Mouse (Mus musculus) midbrain, embryonic 10.5 days (tissue): Measurements from ENCODE around the gene Trpm8. TPM values are rescaled to one million over a fixed set of nuclear protein-coding genes. Genes with fewer than 3 reads are reported as not detected.

ENCODE experiments used
- DNase-seq: peaks from one replicate; pipeline ENCODE4 v3.0.0-alpha.2; 2017; ENCODE audit warnings: low spot score
- H3K27ac ChIP-seq: fragments of 300-500 bp; sonication (generic); replicated peaks from 2 replicates; pipeline ENCODE4 v1.5.1; 2016; ENCODE audit warnings: mild to moderate bottlenecking
- H3K27me3 ChIP-seq: fragments of 300-500 bp; sonication (generic); 2 replicates; pipeline ENCODE4 v1.6.1; 2016; ENCODE audit warnings: low read depth, mild to moderate bottlenecking; ENCODE audit not compliant: poor library complexity, severe bottlenecking
- H3K36me3 ChIP-seq: fragments of 300-500 bp; sonication (generic); 2 replicates; pipeline ENCODE4 v1.6.1; 2016; ENCODE audit warnings: mild to moderate bottlenecking, moderate library complexity
- H3K4me1 ChIP-seq: fragments of 300-500 bp; sonication (generic); 2 replicates; pipeline ENCODE4 v1.6.1; 2016
- H3K4me3 ChIP-seq: fragments of 300-500 bp; sonication (generic); 2 replicates; pipeline ENCODE4 v1.5.1; 2016; ENCODE audit warnings: mild to moderate bottlenecking, moderate library complexity
- H3K9me3 ChIP-seq: fragments of 300-500 bp; sonication (generic); replicated peaks from 2 replicates; pipeline ENCODE4 v1.6.1; 2016; ENCODE audit warnings: mild to moderate bottlenecking
- WGBS: fragments of 180-500 bp; shearing (Covaris S2); methylation state at CpG from one replicate; pipeline ENCODE4 v1.1.7; 2016; 5-methylcytosine and 5-hydroxymethylcytosine counted together
- polyA plus RNA-seq: library from polyadenylated mRNA; unstranded; fragments of >200 nt; fragmentation: Nextera tagmentation; extraction: Ambion mirVana; gene quantifications from 2 replicates; pipeline ENCODE4 v1.2.1, GENCODE M21; 2016

Trpm8 gene
- polyA plus RNA-seq, 1 experiment from 2014 or later = not detected

DNA sequence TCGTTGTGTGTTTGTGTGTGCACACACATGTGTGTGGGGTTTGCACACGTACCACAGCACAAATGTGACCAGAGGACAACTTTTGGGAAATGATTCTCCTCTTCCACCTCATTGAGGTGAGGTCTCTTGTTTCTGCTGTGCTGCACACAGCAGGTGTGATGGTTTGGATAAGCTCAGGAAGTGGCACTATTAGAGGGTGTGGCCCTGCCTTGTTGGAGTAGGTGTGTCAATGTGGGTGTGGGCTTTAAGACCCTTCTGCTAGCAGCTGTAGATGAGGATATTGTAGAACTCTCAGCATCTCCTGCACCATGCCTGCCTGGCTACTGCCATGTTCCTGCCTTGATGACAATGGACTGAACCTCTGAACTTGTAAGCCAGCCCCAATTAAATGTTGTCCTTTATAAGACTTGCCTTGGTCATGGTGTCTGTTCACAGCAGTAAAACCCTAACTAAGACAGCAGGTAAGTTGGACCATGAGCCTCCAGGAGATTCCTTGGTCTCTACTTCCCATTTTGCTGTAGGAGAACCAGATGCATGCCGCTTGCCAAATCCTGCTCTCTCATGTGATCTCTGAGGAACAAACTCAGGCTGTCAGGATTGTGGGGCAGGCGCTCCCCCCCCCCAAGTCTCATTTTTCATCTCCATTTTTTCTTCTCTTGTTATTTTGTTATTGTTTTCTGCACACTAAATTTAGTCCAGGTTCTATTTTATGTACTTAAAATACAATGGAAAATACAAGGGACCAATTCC is 18.9 kb downstream of the Trpm8 start:
- H3K36me3 ChIP-seq = no peaks in the 10 kb centered on the region
- DNase-seq = peak; percentile 17
- no peak overlapping the region for H3K4me3 ChIP-seq
- H3K27me3 ChIP-seq = no peaks in the 10 kb centered on the region
- peaks cover 79% of the 10 kb centered on the region for H3K9me3 ChIP-seq
- no peaks in the 10 kb centered on the region for H3K4me1 ChIP-seq
- H3K27ac ChIP-seq = no peak overlapping the region
- WGBS = 78% methylated on average over 4 of the region's 4 CpGs

DNA sequence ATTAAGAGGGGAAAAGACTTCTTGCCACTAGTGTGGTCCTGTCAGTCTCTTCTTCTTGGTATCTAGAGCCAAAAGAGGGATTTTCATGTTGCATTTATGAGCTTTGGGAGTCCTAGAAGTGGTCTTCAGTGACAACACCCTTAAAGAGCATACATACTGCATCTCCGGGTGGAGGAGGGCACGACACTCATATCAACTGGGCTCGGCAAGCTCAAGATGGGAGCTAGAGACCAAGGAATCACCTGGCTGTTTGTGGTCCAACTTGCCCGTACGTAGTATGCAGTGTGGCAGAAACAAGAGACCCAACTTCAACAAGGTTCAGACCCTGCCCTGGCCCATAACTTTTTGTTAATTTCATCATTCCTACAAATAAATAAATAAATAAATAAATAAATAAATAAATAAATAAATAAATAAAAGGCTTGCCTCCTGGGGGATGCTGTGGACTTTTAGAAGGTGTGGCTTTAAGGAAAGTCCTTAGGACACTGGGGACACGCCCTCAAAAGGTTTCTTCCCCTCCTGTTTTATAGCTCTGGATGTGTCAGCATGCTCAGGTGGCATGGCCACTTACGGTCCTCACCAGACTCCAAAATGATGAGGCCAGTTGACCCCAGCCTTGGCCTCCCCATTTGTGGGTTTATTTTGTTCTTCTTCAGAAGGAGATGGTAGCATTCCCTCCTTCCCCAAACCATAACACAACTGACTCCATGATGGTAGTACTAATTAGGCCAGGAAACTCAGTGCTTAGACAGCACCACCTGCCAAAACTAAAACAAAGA is 20.2 kb downstream of the Trpm8 start:
- H3K36me3 ChIP-seq = no peaks in the 10 kb centered on the region
- H3K27me3 ChIP-seq = no peaks in the 10 kb centered on the region
- no peak overlapping the region for H3K27ac ChIP-seq
- peaks cover 82% of the 10 kb centered on the region for H3K9me3 ChIP-seq
- DNase-seq = no peak
- WGBS = 66% methylated on average over 7 of the region's 7 CpGs
- no peaks in the 10 kb centered on the region for H3K4me1 ChIP-seq
- no peak overlapping the region for H3K4me3 ChIP-seq

DNA sequence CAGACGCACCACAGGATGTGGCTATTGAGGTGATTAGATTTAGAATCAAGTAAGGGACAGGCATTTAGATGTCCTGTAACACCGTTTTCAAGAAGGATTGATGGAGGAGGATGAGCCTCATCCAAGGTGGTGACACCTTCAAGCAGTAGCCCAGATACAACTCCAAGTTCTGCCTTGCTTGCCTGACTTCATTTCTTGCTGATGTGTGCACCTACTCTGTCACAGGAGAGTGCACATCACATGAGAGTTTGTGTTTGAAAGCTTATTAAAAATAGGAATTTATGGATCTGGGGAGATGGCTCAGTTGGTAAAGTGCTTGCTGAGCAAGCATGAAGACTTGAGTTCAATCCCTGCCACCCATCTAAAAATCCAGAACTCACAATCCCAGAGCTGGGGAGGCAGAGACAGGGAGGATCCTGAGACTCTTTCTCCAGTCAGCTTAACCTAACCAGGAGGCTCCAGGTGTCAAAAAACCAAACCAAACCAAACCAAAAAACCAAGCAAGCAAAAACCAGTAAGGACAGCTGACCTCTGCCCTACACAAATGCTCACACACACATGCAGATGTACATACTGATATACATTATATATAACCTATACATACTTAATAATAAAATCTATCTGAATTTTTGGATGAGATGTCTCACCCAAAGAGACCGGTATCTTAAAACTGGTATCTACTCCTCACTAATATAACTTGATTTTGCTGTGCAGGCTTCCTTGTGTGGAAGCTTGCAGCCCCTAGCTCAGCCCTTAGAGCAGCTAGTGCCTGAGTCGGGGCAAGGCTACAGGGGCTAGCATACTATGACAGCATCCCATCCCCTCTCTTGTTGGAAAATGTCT is 21.4 kb downstream of the Trpm8 start:
- peak; percentile 16 for DNase-seq
- Histone ChIP-seq H3K9me3 (peaks cover 92% of the 10 kb centered on the region), H3K27me3 (no peaks in the 10 kb centered on the region), H3K4me3 (no peak overlapping the region), H3K27ac (no peak overlapping the region), H3K4me1 (no peaks in the 10 kb centered on the region), H3K36me3 (no peaks in the 10 kb centered on the region)
- 66% methylated on average over 4 of the region's 4 CpGs for WGBS

GRCm38 (mm10) chr1:88299529-88299945 is 22.1 kb downstream of the Trpm8 start:
- no peak for DNase-seq
- Histone ChIP-seq H3K9me3 (peaks cover 94% of the 10 kb centered on the region), H3K4me3 (no peak overlapping the region), H3K36me3 (no peaks in the 10 kb centered on the region), H3K27ac (no peak overlapping the region), H3K4me1 (no peaks in the 10 kb centered on the region), H3K27me3 (no peaks in the 10 kb centered on the region)
- WGBS = 85% methylated on average over 2 of the region's 2 CpGs

DNA sequence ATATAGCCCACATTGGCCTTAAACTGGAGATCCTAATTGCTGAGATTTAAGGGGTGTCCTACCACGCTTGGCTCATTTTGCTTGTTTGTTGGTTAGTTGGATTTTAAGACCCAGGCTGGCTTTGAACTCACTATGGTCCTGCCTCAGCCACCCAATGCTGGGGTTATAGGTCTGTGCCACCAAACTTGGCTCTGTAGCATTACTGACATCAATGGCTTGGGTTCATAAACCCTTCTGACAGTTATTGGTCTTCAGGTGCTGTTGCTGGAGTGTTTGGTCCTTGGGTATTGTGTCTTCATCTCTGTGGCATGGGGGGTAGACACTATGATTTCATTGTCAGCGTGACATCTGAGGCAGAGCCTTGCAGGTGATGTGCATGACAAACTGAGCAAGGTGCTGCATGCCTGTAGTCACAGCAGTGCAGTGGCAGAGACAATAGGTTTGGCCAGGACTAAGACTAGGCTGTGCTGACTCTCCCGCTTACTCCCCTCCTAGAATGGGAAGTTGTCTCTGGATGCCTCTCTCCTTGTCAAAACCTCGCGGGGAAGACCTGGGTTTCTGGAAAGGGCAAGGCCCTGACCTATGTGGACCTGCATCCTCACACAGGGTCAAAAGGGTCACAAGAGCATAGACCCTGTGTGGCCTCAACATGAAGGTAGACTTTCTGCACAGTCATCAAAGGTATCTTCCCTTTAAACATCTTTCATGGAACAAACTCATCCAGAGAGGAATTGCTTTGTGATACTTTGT is 23.0 kb downstream of the Trpm8 start:
- WGBS = 45% methylated on average over 5 of the region's 5 CpGs
- Histone ChIP-seq H3K9me3 (peaks cover 97% of the 10 kb centered on the region), H3K4me3 (no peak overlapping the region), H3K4me1 (no peaks in the 10 kb centered on the region), H3K36me3 (no peaks in the 10 kb centered on the region), H3K27me3 (no peaks in the 10 kb centered on the region), H3K27ac (no peak overlapping the region)
- DNase-seq = peak; percentile 15

DNA sequence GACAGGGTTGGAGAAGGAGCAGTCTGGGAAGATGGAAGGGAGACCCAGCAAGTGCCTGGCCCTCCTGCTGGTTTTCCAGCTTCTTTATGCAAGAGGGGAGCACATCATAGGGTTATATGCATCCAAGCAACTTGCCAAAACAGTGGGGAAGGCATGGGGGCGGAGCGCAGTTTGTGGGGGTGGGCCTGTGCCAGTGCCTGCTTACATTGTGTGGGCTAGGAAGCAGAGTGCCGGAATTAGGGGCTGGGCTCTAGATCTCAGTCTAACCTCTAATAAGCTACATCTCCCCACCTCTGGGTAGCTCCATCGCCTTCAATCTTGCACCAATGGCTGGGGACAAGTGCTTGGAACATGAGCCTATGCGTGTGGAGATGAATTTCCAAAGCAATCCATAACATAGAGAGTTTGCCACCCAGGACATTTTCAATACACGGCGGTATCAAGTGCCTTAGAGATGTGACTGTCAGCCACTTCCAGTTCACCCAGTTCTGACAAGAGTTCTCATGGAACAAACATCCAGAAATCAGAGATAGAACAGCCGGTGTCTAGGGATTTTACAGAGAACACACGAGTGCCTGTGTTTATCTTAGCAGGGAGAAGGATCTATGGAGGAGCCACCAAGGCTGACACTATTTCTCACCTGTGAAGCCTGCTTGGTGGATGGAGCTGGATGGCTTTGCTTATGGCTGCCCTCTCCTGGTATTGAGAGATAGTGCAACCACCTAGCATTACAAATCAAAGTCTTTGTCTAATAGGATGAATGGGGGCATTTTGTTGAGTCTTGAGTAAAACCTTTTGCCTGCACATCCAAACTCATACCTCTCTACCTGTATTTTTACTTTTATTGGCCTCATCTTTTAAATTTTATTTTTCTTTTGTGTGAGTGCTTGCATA is 23.9 kb downstream of the Trpm8 start:
- Histone ChIP-seq H3K27me3 (no peaks in the 10 kb centered on the region), H3K36me3 (no peaks in the 10 kb centered on the region), H3K27ac (no peak overlapping the region), H3K9me3 (peaks cover 97% of the 10 kb centered on the region), H3K4me3 (no peak overlapping the region), H3K4me1 (no peaks in the 10 kb centered on the region)
- peak; percentile 28 for DNase-seq
- 69% methylated on average over 9 of the region's 9 CpGs for WGBS

- peak; percentile 28 for DNase-seq
- Histone ChIP-seq H3K4me3 (no peak overlapping the region), H3K36me3 (no peaks in the 10 kb centered on the region), H3K27me3 (no peaks in the 10 kb centered on the region), H3K9me3 (peaks cover 97% of the 10 kb centered on the region), H3K27ac (no peak overlapping the region), H3K4me1 (no peaks in the 10 kb centered on the region)
- WGBS = 65% methylated on average over 14 of the region's 14 CpGs
Observed at GRCm38 (mm10) chr1:88302057-88302740, 24.7 kb downstream of the Trpm8 start.

- H3K27me3 ChIP-seq = no peaks in the 10 kb centered on the region
- no peak overlapping the region for H3K4me3 ChIP-seq
- DNase-seq = no peak
- H3K36me3 ChIP-seq = no peaks in the 10 kb centered on the region
- 68% methylated on average over 6 of the region's 6 CpGs for WGBS
- H3K4me1 ChIP-seq = no peaks in the 10 kb centered on the region
- H3K9me3 ChIP-seq = peaks cover 98% of the 10 kb centered on the region
- no peak overlapping the region for H3K27ac ChIP-seq
Observed at GRCm38 (mm10) chr1:88303762-88304161, 26.3 kb downstream of the Trpm8 start.

DNA sequence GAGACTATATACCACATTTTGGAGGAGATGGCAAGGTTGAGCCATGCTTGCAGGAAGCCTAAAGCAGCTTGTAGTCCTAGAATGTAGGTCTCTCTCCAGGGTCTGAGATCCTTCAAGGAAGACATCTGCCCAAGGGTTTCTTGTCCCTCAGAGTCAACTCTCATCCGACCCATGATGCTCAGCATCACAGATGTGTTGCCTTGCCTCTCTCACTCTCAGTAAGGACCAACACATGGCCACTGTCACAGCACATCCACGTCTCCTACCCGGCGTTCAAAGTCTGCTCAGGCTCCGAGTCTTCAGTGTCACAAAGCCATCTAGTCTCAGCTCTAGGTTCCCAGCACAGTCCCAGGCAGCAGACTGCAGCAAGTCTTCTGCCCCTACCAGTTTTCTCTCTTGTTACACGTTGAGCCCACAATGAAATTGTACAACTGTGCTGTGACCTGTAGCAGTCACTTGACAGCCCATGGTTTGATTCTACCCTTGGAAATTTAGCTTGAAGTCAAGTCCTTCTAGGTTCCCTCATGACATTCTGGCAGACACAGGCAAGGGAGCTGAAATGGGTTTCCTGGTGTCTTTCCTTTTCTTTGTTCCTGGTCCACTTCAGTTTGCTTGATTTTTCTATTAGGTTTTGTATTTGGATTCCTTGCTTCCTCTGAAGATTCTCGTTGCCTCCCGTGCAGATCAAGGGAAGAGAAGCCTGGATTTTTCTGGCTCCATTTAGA is 27.0 kb downstream of the Trpm8 start:
- no peaks in the 10 kb centered on the region for H3K36me3 ChIP-seq
- H3K4me1 ChIP-seq = no peaks in the 10 kb centered on the region
- WGBS = 66% methylated on average over 8 of the region's 8 CpGs
- no peaks in the 10 kb centered on the region for H3K27me3 ChIP-seq
- H3K9me3 ChIP-seq = peaks cover 98% of the 10 kb centered on the region
- H3K27ac ChIP-seq = no peak overlapping the region
- peak; percentile 26 for DNase-seq
- H3K4me3 ChIP-seq = no peak overlapping the region

DNA sequence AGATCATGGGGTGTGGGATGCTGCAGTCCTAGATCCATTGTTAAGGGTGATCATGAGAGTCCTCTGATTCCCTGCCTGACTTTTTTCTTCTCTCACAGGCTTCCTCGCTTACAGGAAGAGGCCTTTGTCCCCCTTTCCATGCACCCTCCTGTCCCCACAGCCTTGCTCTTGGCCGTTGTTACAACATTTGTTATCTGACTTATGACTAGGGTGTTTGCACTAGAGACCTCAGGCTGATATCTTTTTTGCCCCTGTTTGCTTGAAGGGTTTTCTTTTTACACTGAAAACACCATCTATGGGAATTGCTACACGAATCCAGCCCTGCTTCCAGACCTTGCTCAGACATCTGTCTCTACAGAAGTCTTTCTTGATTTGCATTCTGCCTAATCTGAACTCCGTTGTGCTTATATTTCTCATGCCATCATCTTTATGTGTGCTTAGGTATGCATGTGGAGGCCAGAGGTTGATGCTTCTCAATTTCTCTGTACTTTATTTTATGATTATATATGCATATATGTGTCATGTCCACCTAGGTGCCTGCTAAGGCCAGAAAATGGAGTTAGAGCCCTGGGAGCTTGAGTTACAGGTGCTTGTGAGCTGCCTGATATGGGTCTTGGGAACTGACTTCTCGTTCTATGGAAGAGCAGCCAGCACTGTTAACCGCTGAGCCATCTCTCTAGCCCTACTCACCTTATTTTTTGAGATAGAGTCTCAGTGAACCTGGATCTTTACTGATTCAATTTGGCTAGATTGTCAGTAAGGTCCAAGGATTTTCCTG is 27.7 kb downstream of the Trpm8 start:
- Histone ChIP-seq H3K27me3 (no peaks in the 10 kb centered on the region), H3K4me3 (no peak overlapping the region)
- 54% methylated on average over 6 of the region's 6 CpGs for WGBS

More for the DNA sequence above, 27.7 kb downstream of the Trpm8 start:
- H3K4me1 ChIP-seq = no peaks in the 10 kb centered on the region
- H3K9me3 ChIP-seq = peaks cover 98% of the 10 kb centered on the region
- no peak for DNase-seq
- no peaks in the 10 kb centered on the region for H3K36me3 ChIP-seq
- H3K27ac ChIP-seq = no peak overlapping the region
